Mouse (Mus musculus): ENCODE results near the gene Sema5a.

DNA sequence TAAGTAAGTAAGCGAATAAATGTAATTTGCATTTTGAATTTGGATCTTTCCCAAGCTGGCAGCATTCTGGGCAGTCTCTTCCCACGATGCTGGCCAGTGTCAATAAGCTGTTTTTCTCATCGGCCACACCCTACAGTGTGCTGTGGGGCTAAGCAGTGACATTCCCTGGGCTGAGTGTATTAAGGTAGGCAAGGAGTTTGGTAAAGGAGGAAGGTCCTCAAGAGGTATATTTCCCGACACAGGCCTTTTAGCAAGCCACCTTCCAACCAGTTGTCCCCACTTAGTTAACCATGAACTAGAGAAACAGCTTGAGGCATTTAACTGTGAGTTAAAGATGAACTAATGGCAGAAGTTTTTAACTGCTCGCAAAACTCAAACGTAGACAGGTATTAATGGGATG is 18.2 kb upstream of the Sema5a start:
- TF ChIP-seq CTCF (IDR thresholded peaks at IDR 0.05) (no peak), EP300 (IDR thresholded peaks at IDR 0.05) (no peak)
